Mouse (Mus musculus) midbrain, embryonic 14.5 days (tissue): ENCODE measurements around the gene Uqcc1. TPM values are rescaled to one million over a fixed set of nuclear protein-coding genes. Genes with fewer than 3 reads are reported as not detected.

Experiments used
- ATAC-seq: fragments of 200-750 bp; cut with Nextera tagmentation; 2 replicates; pipeline ENCODE4 v1.8.0; 2017; ENCODE audit warnings: moderate number of reproducible peaks, moderate library complexity; ENCODE audit not compliant: low FRiP score, low TSS enrichment
- DNase-seq: peaks from one replicate; pipeline ENCODE4 v3.0.0-alpha.2; 2015
- H3K27ac ChIP-seq: fragments of 300-500 bp; sonication (generic); replicated peaks from 2 replicates; pipeline ENCODE4 v1.5.1; 2014; ENCODE audit warnings: mild to moderate bottlenecking, low read depth, low read length, moderate library complexity
- H3K27me3 ChIP-seq: fragments of 300-500 bp; sonication (generic); 2 replicates; pipeline ENCODE4 v1.6.1; 2014; ENCODE audit warnings: low read length, control low read depth, mixed read lengths; ENCODE audit not compliant: control insufficient read depth, insufficient read depth
- H3K36me3 ChIP-seq: fragments of 300-500 bp; sonication (generic); 2 replicates; pipeline ENCODE4 v1.6.1; 2014; ENCODE audit warnings: low read length, control low read depth; ENCODE audit not compliant: control insufficient read depth, insufficient read depth
- H3K4me1 ChIP-seq: fragments of 300-500 bp; sonication (generic); 2 replicates; pipeline ENCODE4 v1.6.1; 2014; ENCODE audit warnings: mild to moderate bottlenecking, antibody characterized with exemption, low read length, control low read depth; ENCODE audit not compliant: control insufficient read depth, insufficient read depth
- H3K4me2 ChIP-seq: fragments of 300-500 bp; sonication (generic); 2 replicates; pipeline ENCODE4 v1.6.1; 2014; ENCODE audit warnings: mild to moderate bottlenecking, low read length, moderate library complexity
- H3K4me3 ChIP-seq: fragments of 300-500 bp; sonication (generic); replicated peaks from 2 replicates; pipeline ENCODE4 v1.5.1; 2014; ENCODE audit warnings: low read depth, low read length
- H3K9ac ChIP-seq: fragments of 300-500 bp; sonication (generic); replicated peaks from 2 replicates; pipeline ENCODE4 v1.6.1; 2014; ENCODE audit warnings: mild to moderate bottlenecking, low read length, moderate library complexity
- H3K9me3 ChIP-seq: fragments of 300-500 bp; sonication (generic); 2 replicates; pipeline ENCODE4 v1.6.1; 2016; ENCODE audit warnings: low read length, control low read depth, mixed read lengths; ENCODE audit not compliant: control insufficient read depth
- WGBS: fragments of 180-500 bp; shearing (Covaris S2); extraction: QIAGEN DNeasy Blood & Tissue Kit; methylation state at CpG from one replicate; pipeline ENCODE4 v1.1.7; 2014; 5-methylcytosine and 5-hydroxymethylcytosine counted together
- polyA plus RNA-seq: library from polyadenylated mRNA; unstranded; fragments of >200 nt; fragmentation: Nextera tagmentation; extraction: Ambion mirVana; gene quantifications from 2 replicates; pipeline ENCODE4 v1.2.1, GENCODE M21; 2014

Gene Uqcc1
- polyA plus RNA-seq = 45.0 and 58.6 TPM in 2 replicates

DNA sequence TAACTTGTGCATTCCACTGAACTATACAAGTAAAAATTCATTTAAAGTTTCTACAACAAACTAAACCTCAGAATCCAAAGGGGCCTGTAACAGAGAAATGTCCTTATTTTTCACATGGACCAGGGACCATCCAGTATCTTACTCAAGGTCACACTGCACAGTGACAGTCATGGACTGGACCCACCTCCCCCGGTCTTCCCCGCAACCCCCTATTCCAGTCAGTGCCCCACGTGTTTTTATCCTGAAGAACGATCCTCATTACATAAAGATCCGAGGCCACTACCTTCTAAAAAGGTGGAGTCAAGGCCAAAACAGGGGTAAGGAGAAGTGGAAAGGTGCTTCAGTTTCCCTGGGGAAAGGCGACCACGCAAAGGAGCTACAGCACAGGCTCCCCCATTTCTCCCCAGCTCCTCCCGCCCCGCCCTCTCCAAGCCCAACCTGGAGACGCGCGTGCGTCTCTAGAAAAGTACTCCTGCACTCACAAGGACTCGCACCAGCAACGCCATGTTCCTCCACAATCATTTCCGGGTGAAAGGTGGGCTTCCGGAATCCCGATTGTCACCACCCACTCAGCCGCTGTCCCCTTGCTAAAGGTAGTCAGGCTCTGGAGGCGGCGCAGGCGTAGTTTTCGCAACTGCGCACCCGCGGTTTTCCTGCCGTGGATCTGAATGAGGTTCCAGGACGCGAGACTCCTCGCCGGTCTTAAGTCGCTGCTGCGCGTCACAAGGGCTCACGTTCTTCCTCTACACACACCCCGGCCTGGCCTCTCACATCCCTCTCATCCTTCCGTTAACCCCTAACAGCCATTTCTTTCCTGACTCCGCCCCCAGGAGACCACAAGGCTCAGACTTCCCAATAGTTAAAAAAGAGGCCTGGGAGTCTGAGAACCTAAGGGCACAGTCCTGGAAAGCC is at the start of gene Uqcc1:
TSS of gene Uqcc1 (minus strand) at position 780 of the 912 bp plus-strand sequence.
- no peaks in the 10 kb centered on the region for H3K27me3 ChIP-seq
- no peaks in the 10 kb centered on the region for H3K9me3 ChIP-seq
- H3K9ac ChIP-seq = peak within 1 kb of the TSS; percentile 47
- WGBS = under 1% methylated on average over 38 of the region's 38 CpGs
- peak; percentile 98 for DNase-seq
- H3K4me1 ChIP-seq = peaks cover 8% of the 10 kb centered on the region
- peak within 1 kb of the TSS; percentile 66 for H3K4me2 ChIP-seq
- peak; percentile 89 for ATAC-seq
- H3K27ac ChIP-seq = peak within 1 kb of the TSS; percentile 81
- no peaks in the 10 kb centered on the region for H3K36me3 ChIP-seq
- peak within 1 kb of the TSS; percentile 50 for H3K4me3 ChIP-seq

DNA sequence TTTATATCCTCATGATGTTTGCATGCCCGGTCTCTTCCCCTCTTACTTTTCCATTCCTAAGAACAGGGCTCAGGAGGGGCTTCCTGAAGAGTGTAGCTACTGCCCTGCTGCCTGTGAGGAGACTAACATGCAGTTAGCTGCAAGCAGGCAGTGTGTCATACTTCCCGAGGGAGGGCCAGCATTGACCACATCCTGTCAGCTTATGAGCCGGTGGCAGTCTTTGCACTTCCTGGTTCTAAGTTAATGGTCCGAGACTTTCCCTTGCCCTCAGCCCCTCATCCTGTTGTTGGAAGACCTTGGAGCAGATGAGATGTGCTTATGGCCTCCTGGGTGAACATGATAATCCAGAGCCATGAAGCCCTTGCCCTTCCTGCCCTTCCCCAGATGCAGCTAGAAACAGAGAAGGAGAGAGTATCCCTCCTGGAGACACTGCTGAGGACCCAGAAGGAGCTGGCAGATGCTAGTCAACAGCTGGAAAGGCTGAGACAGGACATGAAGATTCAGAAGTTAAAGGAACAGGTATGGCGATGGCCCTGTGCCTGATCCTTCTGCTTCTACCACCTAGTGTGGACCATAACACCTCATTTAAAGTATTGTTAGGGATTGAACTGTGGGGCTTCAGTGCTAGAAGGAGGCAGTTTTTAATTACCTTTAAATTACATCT is 49.4 kb upstream of the Uqcc1 start:
- DNase-seq (no peak), ATAC-seq (no peak)
- H3K9ac ChIP-seq = no peak overlapping the region
- WGBS = 90% methylated on average over 5 of the region's 5 CpGs
- H3K4me2 ChIP-seq = no peak overlapping the region
- no peak overlapping the region for H3K4me3 ChIP-seq
- no peaks in the 10 kb centered on the region for H3K9me3 ChIP-seq
- H3K27ac ChIP-seq = no peak overlapping the region
- no peaks in the 10 kb centered on the region for H3K4me1 ChIP-seq
- H3K36me3 ChIP-seq = peaks cover 90% of the 10 kb centered on the region
- no peaks in the 10 kb centered on the region for H3K27me3 ChIP-seq

DNA sequence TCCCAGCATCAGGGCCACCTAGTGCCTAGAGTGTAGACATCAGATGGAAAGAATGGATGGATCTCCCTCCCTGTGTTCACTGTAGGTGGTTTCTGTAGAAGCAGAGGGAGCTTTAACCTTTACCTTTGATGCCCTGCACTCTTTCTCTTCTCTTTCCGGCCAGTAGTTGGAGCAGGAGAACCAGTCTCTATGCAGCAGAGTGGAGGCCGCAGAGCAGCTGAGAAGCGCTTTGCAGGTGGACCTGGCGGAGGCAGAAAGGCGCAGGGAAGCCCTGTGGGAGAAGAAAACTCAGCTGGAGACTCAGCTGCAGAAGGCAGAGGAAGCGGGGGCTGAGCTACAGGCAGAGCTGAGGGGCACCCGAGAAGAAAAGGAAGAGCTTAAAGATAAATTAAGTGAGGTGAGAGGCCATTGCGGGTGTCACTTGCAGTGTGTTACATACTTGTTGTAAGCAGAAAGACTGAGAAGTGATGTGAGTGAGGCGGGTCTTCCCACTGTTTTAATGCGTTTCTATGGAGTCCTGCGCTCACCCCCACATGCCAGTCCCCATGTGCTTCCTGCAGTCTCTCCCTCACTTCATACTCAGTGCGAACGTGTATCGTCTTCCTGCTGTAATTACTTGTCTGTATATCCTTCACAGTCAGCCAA is 44.1 kb upstream of the Uqcc1 start:
- Histone ChIP-seq H3K9ac (no peak overlapping the region), H3K4me1 (no peaks in the 10 kb centered on the region), H3K27me3 (no peaks in the 10 kb centered on the region), H3K27ac (no peak overlapping the region), H3K9me3 (no peaks in the 10 kb centered on the region), H3K36me3 (peaks cover 85% of the 10 kb centered on the region), H3K4me2 (no peak overlapping the region), H3K4me3 (no peak overlapping the region)
- 82% methylated on average over 14 of the region's 14 CpGs for WGBS
- no peak for ATAC-seq
- peak; percentile 4 for DNase-seq

GRCm38 (mm10) chr2:155973348-155973747 is 43.2 kb upstream of the Uqcc1 start:
- WGBS = 83% methylated on average over 6 of the region's 6 CpGs
- no peak overlapping the region for H3K4me2 ChIP-seq
- no peaks in the 10 kb centered on the region for H3K9me3 ChIP-seq
- no peaks in the 10 kb centered on the region for H3K27me3 ChIP-seq
- H3K4me3 ChIP-seq = no peak overlapping the region
- DNase-seq (no peak), ATAC-seq (no peak)
- no peaks in the 10 kb centered on the region for H3K4me1 ChIP-seq
- H3K9ac ChIP-seq = no peak overlapping the region
- peaks cover 88% of the 10 kb centered on the region for H3K36me3 ChIP-seq
- no peak overlapping the region for H3K27ac ChIP-seq

DNA sequence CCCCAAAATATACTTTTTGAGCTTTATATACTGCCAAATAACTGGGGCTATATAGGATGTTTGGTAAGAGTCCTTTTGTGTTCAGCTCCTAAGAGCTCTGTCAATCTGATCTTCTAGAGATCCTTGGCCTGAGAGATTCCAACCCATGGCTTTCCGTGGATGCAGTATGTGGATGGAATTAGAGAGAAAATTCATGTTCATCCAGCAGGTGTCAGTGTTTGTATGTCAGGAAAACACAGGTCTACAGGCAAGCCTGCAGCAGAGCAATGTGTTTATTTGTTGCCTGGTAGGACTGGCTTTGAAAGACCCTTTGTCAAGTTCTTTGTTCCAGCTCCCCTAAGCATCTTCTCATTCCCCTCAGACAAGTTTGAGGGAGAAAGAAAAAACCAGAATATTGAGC is 32.9 kb upstream of the Uqcc1 start:
- DNase-seq = peak; percentile 78
- H3K4me3 ChIP-seq = no peak overlapping the region
- no peak overlapping the region for H3K9ac ChIP-seq
- no peaks in the 10 kb centered on the region for H3K27me3 ChIP-seq
- no peak overlapping the region for H3K27ac ChIP-seq
- no peaks in the 10 kb centered on the region for H3K9me3 ChIP-seq
- H3K36me3 ChIP-seq = peaks cover 47% of the 10 kb centered on the region
- H3K4me2 ChIP-seq = no peak overlapping the region
- ATAC-seq = no peak
- 42% methylated on average over 1 of the region's 1 CpGs for WGBS
- H3K4me1 ChIP-seq = no peaks in the 10 kb centered on the region

DNA sequence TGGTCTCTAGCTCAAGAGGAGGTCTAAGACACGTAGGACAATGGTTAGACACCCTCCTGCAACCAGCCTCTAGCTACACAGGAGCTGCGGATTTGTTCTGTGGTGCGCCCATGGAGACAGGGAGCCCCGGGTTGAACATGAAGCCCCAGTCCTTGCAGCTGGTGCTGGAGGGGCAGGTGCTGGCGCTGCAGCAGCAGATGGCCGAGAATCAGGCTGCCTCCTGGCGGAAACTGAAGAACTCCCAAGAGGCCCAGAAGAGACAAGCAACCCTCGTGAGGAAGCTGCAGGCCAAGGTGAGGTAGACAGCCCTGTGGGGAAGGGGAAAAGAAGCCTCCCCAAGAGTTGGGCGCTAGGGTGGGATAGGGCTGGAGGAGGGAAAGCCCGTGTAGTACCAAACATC is 31.8 kb upstream of the Uqcc1 start:
- H3K9ac ChIP-seq = no peak overlapping the region
- no peak overlapping the region for H3K27ac ChIP-seq
- no peaks in the 10 kb centered on the region for H3K27me3 ChIP-seq
- WGBS = 70% methylated on average over 10 of the region's 10 CpGs
- peaks cover 5% of the 10 kb centered on the region; the same call in 1 of the 2 replicates for H3K4me1 ChIP-seq
- ATAC-seq = no peak
- no peaks in the 10 kb centered on the region for H3K9me3 ChIP-seq
- peaks cover 36% of the 10 kb centered on the region for H3K36me3 ChIP-seq
- DNase-seq = no peak
- H3K4me3 ChIP-seq = no peak overlapping the region
- H3K4me2 ChIP-seq = no peak overlapping the region

DNA sequence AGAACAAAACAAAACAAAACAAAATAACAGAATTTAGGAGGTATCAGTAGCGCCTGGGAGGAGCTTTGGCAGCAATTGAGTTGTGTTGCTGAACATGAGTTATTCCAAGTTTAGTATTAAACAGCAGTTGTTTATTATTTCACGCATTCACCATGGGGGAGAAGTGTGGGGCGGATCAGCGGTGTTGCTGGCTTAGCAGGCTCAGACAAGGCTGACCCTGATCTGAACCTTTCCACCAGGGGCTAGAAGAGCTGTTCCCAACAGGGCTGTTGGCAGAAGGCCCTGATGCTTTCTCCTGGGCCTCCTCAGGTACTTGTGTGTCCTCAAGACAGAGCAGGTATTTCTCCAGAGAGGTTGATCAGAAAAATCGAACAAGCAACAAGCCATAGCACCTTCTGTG is 29.9 kb upstream of the Uqcc1 start:
- H3K4me3 ChIP-seq = no peak overlapping the region
- WGBS = 93% methylated on average over 5 of the region's 5 CpGs
- no peak overlapping the region for H3K9ac ChIP-seq
- no peak for ATAC-seq
- peaks cover 5% of the 10 kb centered on the region; the same call in 1 of the 2 replicates for H3K4me1 ChIP-seq
- H3K4me2 ChIP-seq = no peak overlapping the region
- H3K36me3 ChIP-seq = peaks cover 23% of the 10 kb centered on the region
- no peak overlapping the region for H3K27ac ChIP-seq
- no peak for DNase-seq
- H3K27me3 ChIP-seq = no peaks in the 10 kb centered on the region
- no peaks in the 10 kb centered on the region for H3K9me3 ChIP-seq

DNA sequence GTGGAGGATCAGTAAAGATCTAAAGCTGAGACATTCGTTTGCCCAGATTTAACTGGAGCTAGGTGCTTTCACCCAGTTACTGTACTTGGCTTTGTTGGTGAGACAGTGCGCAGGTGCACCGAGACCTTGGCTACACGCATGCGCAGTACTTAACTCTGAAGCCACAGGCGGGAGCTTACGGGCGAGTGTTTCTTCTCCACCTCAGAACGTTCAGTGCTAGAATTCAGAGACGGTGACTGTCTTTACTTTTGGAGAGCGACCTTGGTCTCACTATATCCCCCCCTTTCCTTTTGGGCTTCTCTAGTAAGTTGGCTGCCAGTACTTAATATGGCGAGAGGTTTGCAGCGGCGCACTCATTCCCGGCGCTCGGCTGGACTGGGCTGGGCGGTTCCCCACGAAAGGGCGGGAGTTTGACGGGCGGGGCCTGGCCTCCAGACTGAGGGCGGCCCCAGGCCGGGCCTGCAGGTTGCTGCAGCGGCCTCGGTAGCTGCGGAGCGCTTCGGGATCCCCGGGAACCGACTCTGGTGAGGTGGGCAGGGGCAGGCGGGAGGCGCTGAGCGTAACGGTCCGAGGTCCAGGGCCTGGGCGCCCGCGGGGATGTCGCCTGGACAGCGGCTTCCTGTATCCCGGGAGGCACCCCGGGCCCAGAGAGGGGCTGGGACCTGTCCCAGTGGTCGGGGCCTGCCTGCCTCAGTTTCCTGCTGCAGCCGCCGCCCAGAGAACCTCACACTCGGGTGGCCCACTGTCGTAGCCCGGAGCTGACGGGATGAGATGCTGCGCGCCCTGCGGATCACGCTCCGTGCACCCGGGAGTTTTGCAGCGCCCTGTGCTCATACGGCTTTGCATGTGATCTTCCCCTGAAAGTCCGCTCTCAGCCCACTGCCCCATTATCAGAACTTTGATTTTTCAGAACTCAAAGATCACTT is 26.3 kb upstream of the Uqcc1 start, which contains the start of gene Cep250:
TSS of gene Cep250 (plus strand) at position 325 of the 926 bp plus-strand sequence.
- peak; percentile 95 for ATAC-seq
- under 1% methylated on average over 59 of the region's 59 CpGs for WGBS
- peak within 1 kb of the TSS; percentile 87 for H3K27ac ChIP-seq

More for the DNA sequence above, 26.3 kb upstream of the Uqcc1 start, which contains the start of gene Cep250:
- Histone ChIP-seq H3K9me3 (no peaks in the 10 kb centered on the region), H3K4me1 (peaks cover 5% of the 10 kb centered on the region; the same call in 1 of the 2 replicates), H3K27me3 (no peaks in the 10 kb centered on the region), H3K36me3 (no peaks in the 10 kb centered on the region), H3K4me2 (peak within 1 kb of the TSS; percentile 75), H3K9ac (peak within 1 kb of the TSS; percentile 91), H3K4me3 (peak within 1 kb of the TSS; percentile 91)
- peak; percentile 95 for DNase-seq
